16 mouse cellular contexts compared by ENCODE assay signal in genomic region chr10:18505690-18506089, GRCm38 (mm10). TPM values are rescaled to one million over a fixed set of nuclear protein-coding genes. Genes with fewer than 3 reads are reported as not detected.
DNase-seq lines count a peak whose midpoint lies in the region; ATAC-seq and TF ChIP-seq lines count a peak whose summit lies in the region.
"Had no signal": no experiment of that assay in that cellular context is flagged by ENCODE, and none has a peak within 500 bp of the region (broad histone marks: within the 10 kb centered on the region; RNA-seq: fewer than 3 reads in every experiment).

No protein-coding gene starts in this region.

- no peak overlapping the region for H3K9ac ChIP-seq in embryonic facial prominence, embryonic 14.5 days (ENCODE audit: low read depth, low read length)
- no peak overlapping the region for H3K9ac ChIP-seq in forebrain, postnatal 0 days
- H3K9ac ChIP-seq in limb, embryonic 12.5 days (replicated peaks), result no peak overlapping the region
- H3K9ac ChIP-seq: heart, embryonic 12.5 days; kidney, embryonic 15.5 days had no signal

- 46% methylated on average over 10 of the region's 10 CpGs for WGBS in embryonic facial prominence, embryonic 14.5 days
- 28% methylated on average over 10 of the region's 10 CpGs for WGBS in forebrain, postnatal 0 days
- 24% methylated on average over 10 of the region's 10 CpGs for WGBS in limb, embryonic 12.5 days

- H3K27ac ChIP-seq in embryonic facial prominence, embryonic 14.5 days (replicated peaks; ENCODE audit: low read depth, low read length), result no peak overlapping the region
- H3K27ac ChIP-seq in forebrain, postnatal 0 days (ENCODE audit: low read depth, low read length), result no peak overlapping the region
- 0 out of 2 replicates have a peak overlapping the region, but pooled peaks have one; percentile 18 for H3K27ac ChIP-seq in limb, embryonic 12.5 days
- H3K27ac ChIP-seq: layer of hippocampus, adult 2 months had no signal

- peak; percentile 60 for DNase-seq in retina, postnatal 1 day
- no peak for DNase-seq in retina, embryonic 14.5 days (ENCODE audit: low spot score)
- peak; percentile 41 for DNase-seq in embryonic facial prominence, embryonic 14.5 days (ENCODE audit: low spot score)
- DNase-seq in forebrain, postnatal 0 days, result no peak
- no peak for DNase-seq in ovary, postnatal 10 days (ENCODE audit: low spot score)
- DNase-seq in lung, postnatal 14 days, result no peak
- no peak for DNase-seq in urinary bladder, postnatal 14 days (ENCODE audit: low spot score)
- DNase-seq: adrenal gland, postnatal 25 days; gastrocnemius, postnatal 14 days; liver; lung, adult 2 months had no signal

- ATAC-seq in embryonic facial prominence, embryonic 14.5 days (ENCODE audit: low read depth), result peak; percentile 27; the same call in 1 of the 2 replicates
- peak; percentile 14; the same call in 1 of the 2 replicates for ATAC-seq in forebrain, postnatal 0 days
- no peak for ATAC-seq in limb, embryonic 12.5 days (ENCODE audit: insufficient number of reproducible peaks, insufficient read depth, low FRiP score, low TSS enrichment, low read depth)

- H3K4me3 ChIP-seq in embryonic facial prominence, embryonic 14.5 days (ENCODE audit: low read depth, low read length), result no peak overlapping the region
- H3K4me3 ChIP-seq in forebrain, postnatal 0 days (ENCODE audit: low read depth, low read length), result no peak overlapping the region
- no peak overlapping the region for H3K4me3 ChIP-seq in limb, embryonic 12.5 days (replicated peaks)
- H3K4me3 ChIP-seq: heart, embryonic 12.5 days; kidney, embryonic 15.5 days; layer of hippocampus, adult 2 months had no signal

- no peaks in the 10 kb centered on the region for H3K9me3 ChIP-seq in embryonic facial prominence, embryonic 14.5 days (ENCODE audit: control insufficient read depth, low read length)
- no peaks in the 10 kb centered on the region for H3K9me3 ChIP-seq in forebrain, postnatal 0 days (ENCODE audit: low read length)
- H3K9me3 ChIP-seq in limb, embryonic 12.5 days, result no peaks in the 10 kb centered on the region
- H3K9me3 ChIP-seq: heart, embryonic 12.5 days; kidney, embryonic 15.5 days had no signal

- H3K4me2 ChIP-seq in embryonic facial prominence, embryonic 14.5 days (ENCODE audit: low read depth, low read length), result no peak overlapping the region
- H3K4me2 ChIP-seq in forebrain, postnatal 0 days (ENCODE audit: low read depth), result no peak overlapping the region
- H3K4me2 ChIP-seq in limb, embryonic 12.5 days, result no peak overlapping the region
- H3K4me2 ChIP-seq: heart, embryonic 12.5 days; kidney, embryonic 15.5 days had no signal

- TF ChIP-seq CTCF in forebrain, postnatal 0 days (IDR thresholded peaks at IDR 0.05; ENCODE audit: low read depth), result no peak

- no peaks in the 10 kb centered on the region for H3K27me3 ChIP-seq in embryonic facial prominence, embryonic 14.5 days (replicated peaks; ENCODE audit: control insufficient read depth, insufficient read depth, low read length)
- no peaks in the 10 kb centered on the region for H3K27me3 ChIP-seq in forebrain, postnatal 0 days (ENCODE audit: insufficient read depth, low read length)
- no peaks in the 10 kb centered on the region for H3K27me3 ChIP-seq in limb, embryonic 12.5 days
- H3K27me3 ChIP-seq: heart, embryonic 12.5 days; kidney, embryonic 15.5 days had no signal

- peaks cover 23% of the 10 kb centered on the region; the same call in 1 of the 2 replicates for H3K4me1 ChIP-seq in embryonic facial prominence, embryonic 14.5 days (ENCODE audit: control insufficient read depth, insufficient read depth, low read length)
- H3K4me1 ChIP-seq in forebrain, postnatal 0 days (ENCODE audit: insufficient read depth), result no peaks in the 10 kb centered on the region; the same call in 1 of the 2 replicates
- H3K4me1 ChIP-seq in limb, embryonic 12.5 days (replicated peaks), result peaks cover 35% of the 10 kb centered on the region

- H3K36me3 ChIP-seq in embryonic facial prominence, embryonic 14.5 days (ENCODE audit: control insufficient read depth, insufficient read depth, low read length), result 0 out of 2 replicates have a peak, but pooled peaks cover 7% of the 10 kb centered on the region
- peaks cover 4% of the 10 kb centered on the region for H3K36me3 ChIP-seq in forebrain, postnatal 0 days (ENCODE audit: insufficient read depth)
- peaks cover 7% of the 10 kb centered on the region; the same call in 1 of the 2 replicates for H3K36me3 ChIP-seq in limb, embryonic 12.5 days

RNA-seq across cellular contexts. Expression of gene Hebp2, which starts 40.2 kb away (rescaled TPM):
- polyA plus RNA-seq in embryonic facial prominence, embryonic 14.5 days (2014; fragmentation: Nextera tagmentation; extraction: Ambion mirVana), result 25.1 and 27.4 TPM in 2 replicates
- 3.8 and 6.3 TPM in 2 replicates for total RNA-seq in forebrain, postnatal 0 days (2014; rRNA removed)
- polyA plus RNA-seq in forebrain, postnatal 0 days (2015; fragmentation: Nextera tagmentation; extraction: Ambion mirVana), result 7.7 and 8.8 TPM in 2 replicates
- polyA plus RNA-seq in limb, embryonic 12.5 days (2016; fragmentation: Nextera tagmentation; extraction: Ambion mirVana), result 19.7 and 20.0 TPM in 2 replicates
- total RNA-seq: hematopoietic stem cell, adult 5-6 weeks had no signal

Comparison
In these comparisons a context has a peak if more than half of its experiments do, and no peak if none do; other contexts are left out.
1. DNase-seq: peak in retina, postnatal 1 day (single experiment) and embryonic facial prominence, embryonic 14.5 days (single experiment); none in retina, embryonic 14.5 days (single experiment), forebrain, postnatal 0 days (single experiment), ovary, postnatal 10 days (single experiment), lung, postnatal 14 days (single experiment) and urinary bladder, postnatal 14 days (single experiment).